Mouse (Mus musculus): ENCODE measurements around the gene 1110032F04Rik. TPM values are rescaled to one million over a fixed set of nuclear protein-coding genes. Genes with fewer than 3 reads are reported as not detected.

The 1110032F04Rik gene
- total and polyA plus RNA-seq, 3 experiments: 2.0 to 2.2 TPM; not detected in 1

GRCm38 (mm10) chr3:68869691-68870567 is 543 bp downstream of the 1110032F04Rik start:
- H3K36me3 ChIP-seq (ENCODE audit: control insufficient read depth in 1 of 2, insufficient read depth in 2 of 2, low read length in 2 of 2): peaks cover 0 to 4% of the 10 kb centered on the region in 2 experiments; a peak in 2 of 4 replicates
- DNase-seq (ENCODE audit: low read depth, low spot score): peak; percentile 30
- H3K9me3 ChIP-seq (replicated peaks; ENCODE audit: insufficient read depth, low read length): no peaks in the 10 kb centered on the region
- TF ChIP-seq CTCF (IDR thresholded peaks at IDR 0.05 in 2 of 3, conservative IDR thresholded peaks at IDR 0.05 in 1 of 3; ENCODE audit: control insufficient read depth in 1 of 3, insufficient read depth in 1 of 3, low read depth in 2 of 3, low read length in 3 of 3, poor library complexity in 1 of 3, severe bottlenecking in 1 of 3) (peak in 1 of 3 experiments; percentile 20; a peak in 1 of 6 replicates), NRF1 (IDR thresholded peaks at IDR 0.05; ENCODE audit: insufficient read depth, low read depth, low read length, poor library complexity, severe bottlenecking) (no peak)
- H3K27me3 ChIP-seq (ENCODE audit: control insufficient read depth in 1 of 2, insufficient read depth in 2 of 2, low read length in 2 of 2): peaks cover 0 to 12% of the 10 kb centered on the region in 2 experiments; a peak in 3 of 4 replicates
- H3K79me2 ChIP-seq (ENCODE audit: control insufficient read depth, insufficient read depth, low read length, poor library complexity): no peaks in the 10 kb centered on the region
- no peak overlapping the region for H3K27ac ChIP-seq (ENCODE audit: control insufficient read depth, low read depth, low read length)
- H3K4me3 ChIP-seq (ENCODE audit: control insufficient read depth in 1 of 2, insufficient read depth in 1 of 2, low read depth in 2 of 2, low read length in 2 of 2): peak overlapping the region; percentile 57 to 68; a peak in 3 of 4 replicates
- H3K9ac ChIP-seq (ENCODE audit: control insufficient read depth, low read depth, low read length, poor library complexity, severe bottlenecking): peak overlapping the region; percentile 66
- no peaks in the 10 kb centered on the region; a peak in 1 of 4 replicates for H3K4me1 ChIP-seq (ENCODE audit: control insufficient read depth in 1 of 2, insufficient read depth in 2 of 2, low read length in 2 of 2)

GRCm38 (mm10) chr3:68870568-68870950 is 1.2 kb downstream of the 1110032F04Rik start:
- Histone ChIP-seq H3K4me1 (ENCODE audit: control insufficient read depth in 1 of 2, insufficient read depth in 2 of 2, low read length in 2 of 2) (no peaks in the 10 kb centered on the region; a peak in 1 of 4 replicates), H3K4me3 (ENCODE audit: control insufficient read depth in 1 of 2, insufficient read depth in 1 of 2, low read depth in 2 of 2, low read length in 2 of 2) (peak overlapping the region in 1 of 2 experiments; percentile 68; a peak in 1 of 4 replicates), H3K27me3 (ENCODE audit: control insufficient read depth in 1 of 2, insufficient read depth in 2 of 2, low read length in 2 of 2) (peaks cover 0 to 12% of the 10 kb centered on the region in 2 experiments; a peak in 3 of 4 replicates), H3K9me3 (replicated peaks; ENCODE audit: insufficient read depth, low read length) (no peaks in the 10 kb centered on the region), H3K79me2 (ENCODE audit: control insufficient read depth, insufficient read depth, low read length, poor library complexity) (no peaks in the 10 kb centered on the region), H3K36me3 (ENCODE audit: control insufficient read depth in 1 of 2, insufficient read depth in 2 of 2, low read length in 2 of 2) (peaks cover 0 to 4% of the 10 kb centered on the region in 2 experiments; a peak in 2 of 4 replicates), H3K27ac (ENCODE audit: control insufficient read depth, low read depth, low read length) (no peak overlapping the region), H3K9ac (ENCODE audit: control insufficient read depth, low read depth, low read length, poor library complexity, severe bottlenecking) (no peak overlapping the region)
- no peak for TF ChIP-seq MYC (IDR thresholded peaks at IDR 0.05; ENCODE audit: low read depth, low read length)
- TF ChIP-seq SIN3A (IDR thresholded peaks at IDR 0.05; ENCODE audit: low read length): no peak
- TF ChIP-seq RCOR1 (IDR thresholded peaks at IDR 0.05; ENCODE audit: low read depth, low read length): no peak
- no peak for TF ChIP-seq ZKSCAN1 (IDR thresholded peaks at IDR 0.05; ENCODE audit: low read depth, low read length)
- TF ChIP-seq HCFC1 (IDR thresholded peaks at IDR 0.05; ENCODE audit: low read depth, low read length): no peak
- no peak for TF ChIP-seq MEF2A (IDR thresholded peaks at IDR 0.05; ENCODE audit: extremely low read depth, insufficient replicate concordance, low read depth, low read length, poor library complexity, severe bottlenecking)
- TF ChIP-seq KAT2A (conservative IDR thresholded peaks at IDR 0.05; ENCODE audit: low read depth, low read length): no peak
- no peak for TF ChIP-seq ZMIZ1 (IDR thresholded peaks at IDR 0.05; ENCODE audit: low read depth, low read length)
- no peak for TF ChIP-seq USF1 (IDR thresholded peaks at IDR 0.05; ENCODE audit: low read depth, low read length)
- TF ChIP-seq E2F4 (IDR thresholded peaks at IDR 0.05; ENCODE audit: borderline replicate concordance, low read depth, low read length): no peak
- no peak for TF ChIP-seq POLR2AphosphoS5 (IDR thresholded peaks at IDR 0.05; ENCODE audit: borderline replicate concordance, low read depth, low read length)
- TF ChIP-seq MAZ (IDR thresholded peaks at IDR 0.05; ENCODE audit: low read depth, low read length): no peak
- TF ChIP-seq RAD21 (IDR thresholded peaks at IDR 0.05; ENCODE audit: low read depth, low read length): no peak
- DNase-seq (ENCODE audit: low read depth, low spot score): no peak

Measured in MEL (cell line).